Mouse (Mus musculus): ENCODE measurements at regions not wholly inside any gene's neighbourhood (a gene's known extent, or its start where the extent isn't known, plus 50 kb on each side); places are given as distances from the start of the nearest gene placed in this dataset.

DNA sequence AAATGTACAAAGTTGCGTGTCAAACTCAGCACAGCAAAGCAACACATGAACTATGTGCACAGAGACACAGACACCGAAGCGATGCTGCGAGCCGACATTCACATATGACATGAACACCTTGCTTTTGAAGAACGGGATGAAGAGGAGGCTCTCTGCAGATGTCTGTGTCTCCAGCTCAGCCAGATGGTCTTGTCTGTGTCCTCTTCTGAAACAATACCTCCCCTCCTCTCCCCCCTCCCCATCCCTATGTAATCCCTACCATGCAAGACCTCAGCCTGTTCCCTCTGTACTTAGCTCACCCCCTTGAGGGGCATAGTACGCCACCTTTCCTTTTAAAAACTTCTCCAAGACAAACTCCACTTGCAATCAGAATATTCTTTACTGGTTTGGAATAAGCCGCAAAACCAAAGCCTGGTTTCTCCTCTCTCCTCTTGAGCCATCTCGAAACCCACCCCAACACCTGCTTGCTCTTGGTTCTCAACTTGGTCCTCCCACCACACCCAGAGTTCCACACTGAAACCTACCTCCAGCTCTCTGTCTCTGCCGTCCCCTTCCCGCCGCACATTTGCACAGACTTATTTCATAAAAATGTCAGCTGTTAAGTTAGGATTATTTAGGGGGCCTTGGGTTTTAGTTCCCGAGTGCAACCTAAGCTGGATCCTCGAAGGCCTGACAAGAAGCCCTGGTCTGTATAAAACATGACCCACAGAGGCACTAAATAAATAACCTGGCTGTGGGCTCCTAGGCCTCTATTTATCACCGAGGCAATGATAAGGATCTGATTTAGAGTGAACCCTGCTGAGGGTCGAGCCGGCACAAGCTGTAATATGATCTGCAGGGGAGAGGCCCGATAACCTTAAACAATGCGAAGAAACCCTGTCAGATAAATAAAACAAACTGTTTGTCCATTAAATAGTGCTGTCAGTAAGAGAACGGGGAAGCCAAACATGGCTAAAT, 327.1 kb upstream of the Sall1 start:
- DNase-seq (ENCODE audit: low spot score in 2 of 2), result no peak

DNA sequence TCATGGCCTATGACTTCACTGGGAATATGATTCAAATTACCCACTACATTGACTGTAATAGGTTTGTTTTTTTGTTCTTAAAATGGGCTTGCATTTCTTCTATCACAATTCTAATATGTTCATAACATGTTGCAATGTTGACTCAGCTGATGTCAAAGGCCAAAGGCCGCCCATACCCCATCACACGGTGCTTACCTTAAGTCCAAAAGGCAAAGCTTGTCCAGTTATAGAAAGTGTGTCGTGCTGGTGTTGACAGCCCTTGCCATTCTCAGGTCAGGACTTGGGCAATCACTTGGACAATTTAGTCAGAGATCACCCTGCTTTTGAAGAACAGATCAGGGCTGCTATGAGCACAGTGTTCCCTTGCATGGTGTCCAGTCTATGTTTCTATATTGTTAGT, 321.5 kb upstream of the Sall1 start:
- DNase-seq (ENCODE audit: low spot score in 2 of 2), result no peak

DNA sequence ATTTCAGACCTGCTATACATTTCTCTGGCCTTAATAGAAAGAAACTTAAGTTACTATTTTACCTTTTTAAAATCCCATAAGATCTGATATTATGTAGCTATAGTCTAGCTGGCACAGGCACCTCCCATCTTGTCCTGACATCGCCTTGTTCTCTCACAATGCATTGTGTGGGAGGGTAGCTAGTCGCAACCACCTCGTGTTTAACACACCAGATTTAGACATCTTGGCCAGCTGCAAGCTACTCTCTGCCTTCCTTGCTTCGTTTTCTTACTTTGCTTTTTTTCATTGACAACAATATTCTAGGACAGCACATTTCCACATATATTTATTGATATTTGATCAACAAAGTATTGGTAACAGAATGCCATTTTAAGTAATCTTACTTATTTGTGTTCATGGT, 314.4 kb upstream of the Sall1 start:
- no peak for DNase-seq (ENCODE audit: low spot score in 2 of 2)

DNA sequence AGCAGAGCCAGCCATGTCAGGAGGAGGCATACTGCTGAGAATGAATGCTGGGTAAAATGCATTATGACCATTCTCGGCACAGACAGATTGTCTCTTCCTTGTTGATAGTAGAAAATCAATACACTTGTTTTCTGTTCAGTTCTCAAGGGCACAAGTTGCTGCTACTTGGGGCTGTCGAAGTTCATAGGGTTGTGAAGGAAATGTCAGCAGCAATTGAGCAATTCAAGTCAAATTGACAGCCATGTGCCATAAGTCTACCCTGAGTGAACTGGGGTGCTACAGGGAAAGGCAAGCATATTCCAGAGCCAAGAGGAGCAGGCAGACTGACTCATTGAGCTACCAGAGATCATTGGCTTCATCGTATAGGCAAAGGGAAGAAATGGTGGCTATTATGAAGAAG, 301.6 kb upstream of the Sall1 start:
- no peak for DNase-seq (ENCODE audit: low spot score in 2 of 2)

DNA sequence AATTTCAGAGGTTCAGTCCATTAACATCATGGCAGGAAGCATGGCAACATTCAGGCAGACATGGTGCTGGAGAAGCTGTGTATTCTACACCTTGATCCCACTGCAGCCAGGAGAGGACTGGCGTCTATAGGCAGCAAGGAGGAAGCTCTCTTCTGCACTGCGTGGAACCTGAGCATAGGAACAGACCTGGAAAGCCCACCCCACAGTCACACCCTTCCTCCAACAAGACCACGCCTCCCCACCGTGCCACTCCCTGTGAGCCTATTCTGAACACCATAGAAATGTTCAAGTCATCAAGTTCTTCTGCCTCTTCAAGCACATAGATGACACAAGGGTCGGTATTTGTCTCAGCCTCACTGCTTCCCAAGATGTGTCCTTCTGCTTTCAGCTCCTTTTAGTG, 297.7 kb upstream of the Sall1 start:
- DNase-seq (ENCODE audit: low spot score in 2 of 2), result no peak

DNA sequence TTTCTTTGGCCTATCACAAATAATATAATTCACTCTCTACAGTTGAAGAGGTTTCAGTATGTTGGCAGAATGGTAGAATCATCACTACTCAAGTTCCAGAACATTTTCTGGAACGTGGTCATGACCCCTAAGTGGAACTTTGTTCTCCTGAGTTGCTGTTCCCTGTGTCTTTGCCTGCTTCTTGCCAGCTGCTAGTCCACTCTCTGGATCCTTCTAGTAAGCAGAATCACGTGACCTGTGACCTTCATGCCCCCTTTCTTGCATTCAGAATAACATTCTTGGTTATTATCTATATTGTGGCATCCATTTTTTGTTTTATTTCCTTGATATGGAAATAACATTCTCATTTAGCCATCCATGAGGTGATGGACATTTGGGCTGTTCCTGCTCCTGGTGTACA, 291.5 kb upstream of the Sall1 start:
- DNase-seq (ENCODE audit: low spot score in 2 of 2), result no peak

DNA sequence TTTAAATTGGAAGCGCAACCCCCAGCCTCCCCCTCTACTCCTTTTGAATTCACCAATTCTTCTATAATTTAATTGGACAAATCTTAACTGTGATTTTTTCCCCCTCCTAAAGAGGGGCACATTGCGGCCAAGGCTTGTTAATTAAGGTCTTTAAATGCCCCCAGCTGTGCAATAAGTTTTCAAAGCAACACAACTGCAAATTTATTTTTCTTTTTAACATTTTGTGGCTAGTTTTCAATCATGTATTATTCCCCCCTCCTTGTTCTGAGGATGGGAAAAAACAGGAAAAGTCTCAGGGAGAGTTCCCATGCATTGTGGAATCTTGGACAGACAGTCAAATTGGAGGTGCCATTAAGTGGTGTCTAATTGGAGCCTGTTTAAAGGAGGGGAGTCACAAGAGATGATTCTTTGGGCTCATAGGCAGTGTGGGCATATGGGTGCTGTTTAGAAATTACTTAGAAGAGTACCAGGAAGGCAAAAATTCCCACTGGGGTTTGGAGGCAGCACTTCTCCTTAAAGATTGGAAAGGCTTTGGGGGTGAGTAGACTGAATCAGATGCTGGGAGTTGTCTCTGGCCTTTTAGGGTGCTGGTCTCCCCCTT, 281.9 kb upstream of the Sall1 start:
- no peak for DNase-seq (ENCODE audit: low spot score in 2 of 2)

DNA sequence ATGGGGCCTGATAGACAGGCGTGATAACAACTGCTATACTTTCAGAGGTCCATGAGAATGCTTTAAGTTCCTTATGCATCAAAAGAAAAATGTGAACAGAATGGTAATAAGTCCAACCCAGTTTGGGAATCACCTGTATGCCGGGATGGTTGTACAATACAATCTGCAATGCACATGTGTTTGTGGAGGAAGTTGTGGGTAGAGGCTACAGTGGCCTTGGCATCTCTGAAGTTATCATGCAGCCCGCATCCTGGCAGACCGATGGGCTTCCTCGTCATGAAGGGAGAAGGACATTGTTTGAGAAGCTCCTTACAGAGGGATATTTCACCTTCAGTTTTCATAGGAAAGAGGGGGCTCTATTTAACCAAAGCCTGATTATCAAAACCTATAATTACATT, 281.3 kb upstream of the Sall1 start:
- DNase-seq (ENCODE audit: low spot score in 2 of 2), result no peak

DNA sequence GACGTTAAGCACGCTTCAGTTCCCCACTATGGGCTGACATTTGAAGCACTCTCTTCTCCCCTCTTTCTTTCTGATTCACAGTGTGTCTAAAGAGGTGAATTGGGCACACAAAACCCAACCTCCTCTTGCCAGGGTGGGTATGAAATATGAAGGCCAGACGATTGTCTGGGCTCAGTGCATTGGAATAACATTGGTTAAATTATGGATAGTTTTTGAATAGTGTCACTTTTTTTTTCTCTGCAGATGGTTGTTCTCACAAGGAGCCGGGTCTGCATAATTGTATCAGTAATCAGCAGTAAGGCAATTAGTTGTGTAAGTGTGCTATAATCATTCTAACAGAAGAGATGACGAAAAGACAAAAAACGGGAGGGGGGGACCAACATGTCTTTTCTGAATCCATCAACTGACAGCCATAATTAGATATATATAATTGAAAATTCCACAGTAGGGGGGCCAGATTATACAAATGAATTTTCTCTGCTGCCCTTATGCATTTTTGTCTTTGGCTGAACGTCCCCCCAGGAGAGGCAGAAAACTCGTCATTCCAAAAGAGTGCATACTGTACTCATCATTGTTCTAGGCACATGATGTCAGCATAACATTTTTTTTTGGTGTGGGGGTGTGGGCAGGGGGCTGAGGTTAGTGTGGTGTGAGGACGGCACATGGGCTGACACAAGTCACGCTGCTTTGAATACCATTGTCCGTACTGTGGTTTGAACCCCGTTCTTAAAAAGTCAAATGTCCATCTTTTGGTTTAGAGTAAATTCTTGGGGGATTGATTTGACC, 280.7 kb upstream of the Sall1 start:
- DNase-seq (ENCODE audit: low spot score in 2 of 2), result no peak

DNA sequence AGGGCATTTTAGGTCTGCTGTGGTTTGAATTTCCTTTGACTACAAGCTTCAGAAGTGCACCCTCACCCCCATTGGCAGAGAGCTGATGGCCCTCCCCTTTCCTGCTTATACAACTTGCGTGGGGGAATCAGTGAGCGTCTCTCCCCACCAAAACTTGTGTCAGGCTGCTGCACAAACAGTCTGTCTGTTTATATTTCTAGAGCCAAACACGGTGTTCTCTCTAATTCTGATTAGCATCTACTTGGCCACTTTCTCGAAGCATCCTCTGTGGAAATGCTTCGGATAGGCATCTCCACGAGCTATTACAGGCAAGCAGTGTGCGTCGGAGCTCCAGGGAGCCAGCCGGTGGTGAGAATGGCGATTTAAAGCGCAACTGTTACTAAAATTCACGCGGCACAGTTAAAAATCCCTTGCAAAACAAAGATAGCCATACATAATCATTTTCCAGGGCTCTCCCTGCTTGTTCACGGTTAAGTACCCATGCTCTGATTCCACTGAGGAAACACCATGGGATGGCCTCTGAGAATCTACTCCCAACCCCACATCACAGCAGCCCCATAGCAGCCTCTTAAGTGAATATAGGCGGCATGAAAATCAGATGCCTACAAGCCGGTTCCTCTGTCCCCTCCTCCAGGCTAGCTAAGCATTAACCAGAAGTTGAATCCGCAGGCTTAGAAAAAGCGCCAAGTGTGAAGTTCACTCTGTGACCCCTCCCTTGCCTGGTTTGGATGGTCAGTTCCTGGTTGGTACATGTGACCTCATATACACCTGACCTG, 273.7 kb upstream of the Sall1 start:
- no peak for DNase-seq (ENCODE audit: low spot score in 2 of 2)

DNA sequence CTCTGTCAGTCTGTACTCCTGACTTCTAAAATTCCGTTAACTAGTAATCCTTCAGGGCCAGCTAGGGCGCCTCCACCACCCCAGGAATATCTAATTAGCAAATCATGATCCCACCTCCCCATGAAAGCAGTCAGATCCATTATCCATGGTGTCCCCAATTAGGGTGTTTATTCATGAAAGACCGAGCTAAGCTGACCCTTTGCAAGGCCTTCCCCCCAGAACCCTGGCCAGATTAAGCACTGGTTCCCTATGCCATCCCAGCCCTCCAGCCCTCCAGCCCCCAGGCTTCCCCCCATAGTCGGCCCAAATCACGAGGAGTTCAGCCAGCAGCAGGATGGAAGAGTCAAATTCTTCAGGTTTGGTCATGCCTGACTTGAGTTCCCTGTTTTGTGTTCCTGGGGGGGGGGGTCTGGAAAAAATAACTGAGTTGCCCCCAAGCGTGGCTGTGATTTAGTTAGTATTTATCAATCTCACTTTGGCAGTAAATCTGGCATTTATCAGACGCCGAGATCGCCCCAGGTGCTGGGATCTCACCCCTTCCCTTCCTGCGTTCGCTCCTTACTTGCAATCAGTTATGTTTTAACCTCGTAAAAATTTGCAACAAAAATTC, 272.7 kb upstream of the Sall1 start:
- no peak for DNase-seq (ENCODE audit: low spot score in 2 of 2)

DNA sequence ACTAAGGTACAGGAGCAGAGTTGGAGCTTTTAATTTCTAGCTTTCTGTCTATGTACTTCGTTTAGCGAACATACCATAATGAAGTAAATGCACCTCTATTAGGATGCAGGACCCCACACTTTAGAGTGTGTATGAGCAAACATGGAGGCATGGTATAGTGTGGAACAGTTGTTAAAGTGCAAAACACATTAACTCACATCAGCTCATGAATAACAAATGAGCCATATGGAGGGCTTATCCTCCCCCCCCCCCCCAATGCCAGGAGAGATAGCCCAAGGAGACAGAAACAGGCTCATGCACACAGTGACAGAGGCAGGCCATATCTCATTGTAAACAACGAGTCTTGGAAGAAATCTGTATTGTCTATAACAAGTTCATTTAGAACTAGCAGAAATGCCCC, 270.9 kb upstream of the Sall1 start:
- DNase-seq (ENCODE audit: low spot score in 2 of 2), result no peak

DNA sequence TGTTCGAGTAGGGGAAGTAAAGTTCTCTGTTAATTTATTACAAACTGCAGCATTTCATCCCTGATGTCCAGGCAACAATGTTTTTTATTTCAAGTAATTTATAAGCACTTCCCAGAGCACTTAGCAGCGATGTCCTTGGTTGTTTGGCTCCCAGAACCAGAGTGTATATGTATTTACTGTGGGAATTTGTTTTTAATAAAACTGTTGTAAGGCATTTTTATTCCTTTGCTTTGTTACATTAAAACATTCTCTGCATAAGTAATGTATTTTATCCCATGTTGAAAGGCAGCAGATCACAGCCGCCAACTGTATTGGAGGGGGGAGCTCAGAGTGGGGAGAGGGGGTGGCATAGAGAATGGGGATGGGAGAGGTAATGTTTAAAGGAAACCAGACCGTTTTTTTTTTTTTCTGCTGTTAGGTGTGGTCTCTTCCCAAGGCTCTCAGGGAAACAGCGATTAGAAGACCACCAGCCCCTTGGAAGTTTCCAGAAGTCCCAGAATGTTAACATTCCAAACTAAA, 266.8 kb upstream of the Sall1 start:
- no peak for DNase-seq (ENCODE audit: low spot score in 2 of 2)

DNA sequence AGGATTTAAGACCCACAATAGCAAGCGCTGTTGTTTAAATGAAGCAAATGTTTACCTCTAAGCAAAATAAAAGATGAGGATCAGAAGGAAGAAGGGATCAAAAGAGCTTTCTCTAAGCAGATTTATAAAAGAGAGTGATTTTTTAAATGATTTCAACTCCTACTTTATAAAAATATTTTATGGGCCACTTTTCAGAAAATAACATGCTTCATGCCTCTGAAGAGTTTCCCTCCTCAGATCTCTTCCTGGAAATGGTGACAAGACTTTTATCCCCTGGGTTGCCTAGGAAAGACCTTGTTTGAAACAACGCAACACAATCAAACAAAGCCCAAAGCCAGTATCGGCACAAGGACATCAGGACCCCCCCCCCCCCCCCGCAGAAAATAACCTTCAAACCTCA, 265.6 kb upstream of the Sall1 start:
- DNase-seq (ENCODE audit: low spot score in 2 of 2), result no peak

DNA sequence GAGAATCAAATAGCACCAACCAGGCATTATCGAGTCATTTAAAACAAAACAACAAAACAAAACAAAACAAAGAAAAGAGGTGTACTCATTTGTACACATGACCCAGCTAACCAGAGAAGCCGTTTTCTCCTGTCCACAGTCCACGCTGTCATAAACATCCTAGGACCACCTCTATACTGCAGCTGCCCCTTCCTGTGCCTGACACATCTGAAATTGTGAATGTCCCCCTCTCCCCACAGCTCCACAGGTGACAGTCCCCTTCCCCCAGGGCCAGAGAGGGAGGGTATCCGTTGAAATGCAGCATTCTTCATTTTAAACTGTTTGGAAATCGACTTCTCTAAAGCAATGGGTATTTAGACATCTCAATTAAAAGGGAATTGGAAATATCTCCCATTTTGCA, 265.0 kb upstream of the Sall1 start:
- DNase-seq (ENCODE audit: low spot score in 2 of 2), result no peak

DNA sequence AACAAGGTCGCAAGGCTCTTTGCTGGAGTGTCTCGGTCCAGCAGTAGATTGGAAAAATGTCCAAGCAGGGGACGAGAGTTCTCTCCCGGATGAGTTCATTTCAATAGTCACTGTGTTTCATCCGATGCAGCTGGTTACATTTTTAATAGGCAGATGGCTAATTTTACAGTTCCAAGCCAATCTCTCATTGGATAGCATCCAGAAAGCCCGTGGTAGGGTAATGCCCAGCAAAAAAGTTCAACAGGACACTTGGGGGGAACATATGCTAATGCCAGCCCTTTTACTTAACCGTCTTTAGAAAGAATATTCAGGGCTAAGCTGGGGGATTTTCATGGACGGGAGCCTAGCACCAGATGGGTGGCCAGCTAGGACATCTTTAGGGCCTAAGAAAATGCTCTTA, 264.6 kb upstream of the Sall1 start:
- no peak for DNase-seq (ENCODE audit: low spot score in 2 of 2)

DNA sequence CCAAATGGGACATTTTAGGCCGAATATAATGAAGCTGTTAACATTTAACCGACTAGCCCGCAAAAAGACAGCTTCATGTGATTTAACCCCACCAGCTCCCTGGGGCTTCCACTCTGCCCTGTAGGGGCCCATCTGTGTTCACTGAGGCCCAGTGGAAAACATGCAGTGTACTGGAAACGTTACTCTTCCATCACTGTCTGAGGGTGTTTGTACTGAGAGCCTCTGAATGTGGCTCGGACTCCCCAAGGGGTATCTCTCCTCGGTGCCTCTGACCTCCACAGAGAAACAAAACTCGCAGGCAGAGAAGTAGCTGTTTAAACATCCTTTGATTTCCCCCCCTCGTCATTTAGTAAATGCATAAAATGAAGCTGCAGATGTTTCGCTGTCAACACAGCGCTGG, 263.6 kb upstream of the Sall1 start:
- DNase-seq (ENCODE audit: low spot score in 2 of 2), result no peak

DNA sequence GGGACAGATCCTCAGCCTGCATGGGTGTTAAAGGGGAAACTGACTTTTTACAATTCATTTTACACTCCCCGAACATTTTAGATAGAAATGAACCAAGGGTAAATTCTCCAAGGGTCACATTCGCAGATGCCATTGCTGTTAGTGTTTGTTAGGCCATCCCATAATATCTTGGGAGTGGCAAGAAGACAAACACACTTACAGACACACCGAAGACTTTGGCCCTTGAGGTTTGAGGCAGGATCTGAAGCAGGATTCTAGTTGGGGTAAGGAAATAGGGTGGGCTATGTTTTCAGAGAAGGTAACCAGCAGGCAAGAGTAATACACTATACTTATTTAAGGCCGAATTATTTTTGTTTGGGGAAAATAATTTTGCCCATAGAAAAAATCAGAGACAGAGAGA, 263.1 kb upstream of the Sall1 start:
- no peak for DNase-seq (ENCODE audit: low spot score in 2 of 2)

DNA sequence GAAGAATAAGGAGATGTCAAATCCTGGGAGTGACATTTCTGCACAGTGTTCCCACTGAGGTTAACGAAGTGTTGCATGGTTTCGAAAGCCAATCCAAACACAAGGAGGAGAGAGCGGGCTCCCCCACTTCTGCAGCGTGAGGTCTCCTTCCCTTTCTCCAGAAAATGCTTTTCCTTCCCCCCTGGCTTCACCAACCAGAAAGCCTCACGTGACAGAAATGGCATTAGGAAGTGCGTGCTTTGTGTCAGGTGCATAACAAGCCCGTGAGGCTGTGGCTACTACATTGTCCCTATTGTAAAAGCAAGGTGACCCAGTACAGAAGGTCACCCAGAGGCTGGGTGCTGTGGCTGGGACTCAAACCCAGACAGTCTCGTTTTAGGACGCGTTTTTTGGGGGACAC, 260.2 kb upstream of the Sall1 start:
- no peak for DNase-seq (ENCODE audit: low spot score in 2 of 2)

DNA sequence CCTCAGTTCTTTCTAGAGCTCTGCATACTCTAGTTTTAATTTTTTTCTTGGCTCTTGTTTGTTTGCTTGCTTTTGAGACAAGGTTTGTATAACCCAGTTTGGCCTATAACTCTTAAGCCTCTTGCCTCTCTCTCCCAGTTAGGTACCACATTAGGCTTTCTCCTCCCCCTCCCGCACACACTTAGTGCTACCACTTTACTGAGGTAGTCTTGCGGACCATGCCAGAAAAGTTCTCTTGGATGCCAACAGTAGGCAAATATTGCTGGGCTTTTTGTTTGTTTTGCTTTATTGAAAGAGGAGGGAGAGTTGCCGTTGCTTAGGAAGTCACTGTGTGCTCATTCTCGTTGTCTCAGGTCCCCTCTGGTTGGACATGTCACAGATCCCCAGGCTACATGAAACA, 259.4 kb upstream of the Sall1 start:
- DNase-seq (ENCODE audit: low spot score in 2 of 2), result no peak

DNA sequence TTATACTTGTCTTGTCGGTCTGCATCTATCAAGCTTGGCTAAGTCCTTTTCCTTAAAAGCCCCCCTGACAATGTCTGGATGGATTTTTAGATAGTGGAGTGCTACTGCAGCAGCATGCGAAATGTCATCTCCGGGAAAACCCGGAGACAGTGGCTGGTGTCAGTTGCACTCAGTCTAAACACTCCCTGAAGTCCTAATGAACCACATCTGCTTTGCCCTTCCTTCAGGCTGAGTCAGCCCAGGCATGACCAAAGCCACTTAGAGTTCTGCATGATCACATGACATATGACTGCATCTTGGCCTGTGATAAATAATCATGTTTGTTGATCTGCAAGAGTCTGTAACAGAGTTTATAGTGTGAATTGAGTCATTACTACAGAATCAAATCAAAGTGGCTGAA, 255.7 kb upstream of the Sall1 start:
- no peak for DNase-seq (ENCODE audit: low spot score in 2 of 2)
